Mouse (Mus musculus) forebrain, postnatal 0 days (tissue): Measurements from ENCODE around the gene Rbms3. TPM values are rescaled to one million over a fixed set of nuclear protein-coding genes. Genes with fewer than 3 reads are reported as not detected.

Experiments
- ATAC-seq: fragments of 200-750 bp; cut with Nextera tagmentation; 2 replicates; pipeline ENCODE4 v1.8.0; 2017; ENCODE audit warnings: mild to moderate bottlenecking, moderate library complexity
- DNase-seq: peaks from one replicate; pipeline ENCODE4 v3.0.0-alpha.2; 2015
- H3K27ac ChIP-seq: fragments of 300-500 bp; sonication (generic); 2 replicates; pipeline ENCODE4 v1.5.1; 2014; ENCODE audit warnings: low read depth, mild to moderate bottlenecking, antibody characterized with exemption, low read length, moderate library complexity, mixed read lengths
- H3K27me3 ChIP-seq: fragments of 300-500 bp; sonication (generic); 2 replicates; pipeline ENCODE4 v1.6.1; 2014; ENCODE audit warnings: mild to moderate bottlenecking, low read length, mixed read lengths; ENCODE audit not compliant: insufficient read depth
- H3K36me3 ChIP-seq: fragments of 300-500 bp; sonication (generic); 2 replicates; pipeline ENCODE4 v1.6.1; 2014; ENCODE audit warnings: mild to moderate bottlenecking, moderate library complexity; ENCODE audit not compliant: insufficient read depth
- H3K4me1 ChIP-seq: fragments of 300-500 bp; sonication (generic); 2 replicates; pipeline ENCODE4 v1.6.1; 2014; ENCODE audit warnings: antibody characterized with exemption; ENCODE audit not compliant: insufficient read depth
- H3K4me2 ChIP-seq: fragments of 300-500 bp; sonication (generic); 2 replicates; pipeline ENCODE4 v1.6.1; 2014; ENCODE audit warnings: low read depth, mild to moderate bottlenecking, moderate library complexity
- H3K4me3 ChIP-seq: fragments of 300-500 bp; sonication (generic); 2 replicates; pipeline ENCODE4 v1.5.1; 2014; ENCODE audit warnings: low read depth, low read length, mixed read lengths
- H3K9ac ChIP-seq: fragments of 300-500 bp; sonication (generic); 2 replicates; pipeline ENCODE4 v1.6.1; 2014; ENCODE audit warnings: mild to moderate bottlenecking
- H3K9me3 ChIP-seq: fragments of 300-500 bp; sonication (generic); 2 replicates; pipeline ENCODE4 v1.6.1; 2016; ENCODE audit warnings: low read length
- CTCF ChIP-seq: sonication (generic); IDR thresholded peaks from 2 replicates; pipeline ENCODE4 v1.5.1; 2016; ENCODE audit warnings: antibody characterized with exemption, control low read depth, low read depth
- whole genome bisulfite sequencing: fragments of 180-500 bp; shearing (Covaris S2); extraction: QIAGEN DNeasy Blood & Tissue Kit; methylation state at CpG from one replicate; pipeline ENCODE4 v1.1.7; 2014; 5-methylcytosine and 5-hydroxymethylcytosine counted together
- polyA plus RNA-seq: library from polyadenylated mRNA; unstranded; fragments of >200 nt; fragmentation: Nextera tagmentation; extraction: Ambion mirVana; gene quantifications from 2 replicates; pipeline ENCODE4 v1.2.1, GENCODE M21; 2015
- total RNA-seq: library from RNA; depleted of rRNA; stranded (reverse); fragments of >200 nt; gene quantifications from 2 replicates; pipeline ENCODE4 v1.2.3, GENCODE M21; 2014

The Rbms3 gene
- total and polyA plus RNA-seq, 2 experiments from 2014 or later: 29.9 to 38.8 TPM

DNA sequence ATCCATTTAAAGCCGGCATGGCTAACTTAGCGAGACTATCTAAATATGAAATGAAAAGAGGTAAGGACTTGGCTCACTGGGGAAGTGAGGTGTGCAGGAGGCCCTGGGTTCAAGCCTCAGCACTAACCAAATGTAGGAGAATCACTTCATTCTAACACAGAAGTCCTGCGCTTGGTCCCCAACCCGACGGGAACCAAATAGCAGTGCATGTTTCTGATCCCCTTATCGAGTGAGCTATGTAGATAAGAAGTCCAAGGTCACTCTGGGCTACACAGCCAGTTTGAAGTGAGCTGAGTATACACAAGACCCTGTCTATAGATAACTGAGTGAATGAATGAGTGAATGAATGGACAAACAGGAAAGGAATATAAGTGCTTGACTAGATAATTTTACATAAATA is 508.1 kb downstream of the Rbms3 start:
- 93% methylated on average over 6 of the region's 6 CpGs for WGBS

DNA sequence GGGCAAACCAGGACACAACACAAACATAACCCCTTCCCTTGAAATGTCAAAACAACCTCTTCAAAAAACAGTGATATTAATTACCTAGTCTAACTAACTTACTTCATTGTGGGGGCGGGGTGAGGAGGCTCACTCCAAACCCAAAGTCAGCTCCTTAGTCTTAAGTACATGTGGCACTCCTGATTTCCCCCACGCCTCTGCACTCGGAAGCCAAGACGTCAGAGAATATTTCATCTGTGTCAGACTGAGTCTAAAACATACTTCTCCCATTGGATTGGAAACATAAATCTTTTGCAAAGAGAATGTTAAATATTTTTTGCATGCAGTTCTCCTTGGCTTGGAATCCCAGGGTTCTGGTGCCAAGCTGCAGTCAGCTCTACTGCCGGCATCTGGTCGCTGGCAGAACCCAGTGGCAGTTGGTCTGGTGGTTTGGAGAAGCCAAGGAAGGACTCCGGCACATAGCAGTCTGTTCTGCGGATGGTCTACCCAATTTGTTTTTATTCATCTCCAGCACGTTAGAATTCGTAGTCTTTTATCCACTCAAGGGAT is 512.5 kb downstream of the Rbms3 start:
- Histone ChIP-seq H3K4me2 (no peak overlapping the region), H3K4me3 (no peak overlapping the region), H3K36me3 (no peaks in the 10 kb centered on the region), H3K9ac (no peak overlapping the region), H3K27ac (no peak overlapping the region), H3K27me3 (no peaks in the 10 kb centered on the region), H3K9me3 (no peaks in the 10 kb centered on the region), H3K4me1 (no peaks in the 10 kb centered on the region)
- WGBS: 66% methylated on average over 10 of the region's 10 CpGs
- DNase-seq (peak; percentile 73), ATAC-seq (peak; percentile 55; the same call in 1 of the 2 replicates)
- TF ChIP-seq CTCF: no peak

More for the DNA sequence above, 508.1 kb downstream of the Rbms3 start:
- H3K4me2 ChIP-seq: no peak overlapping the region
- no peaks in the 10 kb centered on the region for H3K4me1 ChIP-seq
- no peak overlapping the region for H3K9ac ChIP-seq
- H3K36me3 ChIP-seq: no peaks in the 10 kb centered on the region
- H3K4me3 ChIP-seq: no peak overlapping the region
- H3K27ac ChIP-seq: no peak overlapping the region
- ATAC-seq (no peak), DNase-seq (no peak)
- H3K9me3 ChIP-seq: no peaks in the 10 kb centered on the region
- H3K27me3 ChIP-seq: no peaks in the 10 kb centered on the region
- TF ChIP-seq CTCF: no peak

DNA sequence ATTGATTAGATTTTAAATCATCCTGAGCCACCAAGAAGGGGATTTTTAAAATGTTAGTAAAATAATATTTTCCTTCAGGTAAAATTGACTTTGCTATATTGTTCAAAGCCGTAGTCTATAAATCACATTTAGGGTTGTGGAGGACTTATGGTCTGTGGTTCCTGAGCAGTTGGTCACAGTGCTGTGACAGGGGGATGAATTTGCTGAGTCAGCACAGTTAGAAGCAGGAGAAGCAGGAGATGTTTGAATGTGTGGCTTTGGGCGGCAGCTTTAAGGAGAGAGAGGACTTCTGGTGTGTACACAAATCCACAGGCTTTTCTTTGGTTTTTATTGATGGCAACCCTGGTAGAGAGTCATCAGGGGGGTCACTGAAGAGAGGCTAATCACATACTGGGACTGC is 514.1 kb downstream of the Rbms3 start:
- Histone ChIP-seq H3K9me3 (no peaks in the 10 kb centered on the region), H3K4me3 (no peak overlapping the region), H3K4me2 (no peak overlapping the region), H3K36me3 (no peaks in the 10 kb centered on the region), H3K9ac (no peak overlapping the region), H3K27me3 (no peaks in the 10 kb centered on the region), H3K27ac (no peak overlapping the region), H3K4me1 (no peaks in the 10 kb centered on the region)
- ATAC-seq (no peak), DNase-seq (no peak)
- WGBS: 75% methylated on average over 2 of the region's 2 CpGs
- no peak for TF ChIP-seq CTCF

GRCm38 (mm10) chr9:117113592-117113991 is 516.1 kb downstream of the Rbms3 start:
- H3K9me3 ChIP-seq: no peaks in the 10 kb centered on the region
- H3K36me3 ChIP-seq: no peaks in the 10 kb centered on the region
- WGBS: 63% methylated on average over 2 of the region's 2 CpGs
- no peak for TF ChIP-seq CTCF
- H3K27me3 ChIP-seq: no peaks in the 10 kb centered on the region
- DNase-seq (no peak), ATAC-seq (no peak)
- H3K4me3 ChIP-seq: no peak overlapping the region
- H3K9ac ChIP-seq: no peak overlapping the region
- H3K27ac ChIP-seq: no peak overlapping the region
- H3K4me2 ChIP-seq: no peak overlapping the region
- no peaks in the 10 kb centered on the region for H3K4me1 ChIP-seq

DNA sequence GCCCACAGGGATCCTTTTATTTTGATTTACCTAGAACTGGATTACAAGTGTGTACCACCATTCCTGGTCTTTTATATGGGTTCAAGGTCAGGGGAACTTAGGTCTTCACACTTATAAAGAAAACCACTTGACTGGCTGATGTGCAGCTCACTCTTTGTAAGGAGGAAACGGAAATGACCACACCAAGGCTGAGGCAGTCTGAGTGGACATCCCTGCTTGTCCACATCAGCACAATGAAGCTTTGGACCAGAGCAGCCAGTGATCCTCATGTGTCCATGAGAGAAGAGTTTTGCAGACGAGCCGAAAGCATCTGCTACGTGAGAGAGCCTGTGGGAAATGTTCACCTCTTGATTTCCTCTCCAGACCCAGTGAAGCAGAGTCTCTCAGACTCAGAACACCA is 521.8 kb downstream of the Rbms3 start:
- Histone ChIP-seq H3K27me3 (no peaks in the 10 kb centered on the region), H3K4me3 (no peak overlapping the region), H3K4me2 (no peak overlapping the region), H3K36me3 (no peaks in the 10 kb centered on the region), H3K4me1 (no peaks in the 10 kb centered on the region), H3K9ac (no peak overlapping the region), H3K27ac (no peak overlapping the region), H3K9me3 (no peaks in the 10 kb centered on the region)
- no peak for TF ChIP-seq CTCF
- no peak for DNase-seq
- no peak for ATAC-seq
- WGBS: 92% methylated on average over 4 of the region's 4 CpGs

GRCm38 (mm10) chr9:117102198-117102930 is 527.3 kb downstream of the Rbms3 start:
- Histone ChIP-seq H3K4me1 (no peaks in the 10 kb centered on the region), H3K4me2 (no peak overlapping the region), H3K9me3 (no peaks in the 10 kb centered on the region), H3K27ac (no peak overlapping the region), H3K9ac (no peak overlapping the region), H3K4me3 (no peak overlapping the region), H3K27me3 (no peaks in the 10 kb centered on the region), H3K36me3 (no peaks in the 10 kb centered on the region)
- no peak for ATAC-seq
- no peak for TF ChIP-seq CTCF
- WGBS: 54% methylated on average over 19 of the region's 19 CpGs
- no peak for DNase-seq

DNA sequence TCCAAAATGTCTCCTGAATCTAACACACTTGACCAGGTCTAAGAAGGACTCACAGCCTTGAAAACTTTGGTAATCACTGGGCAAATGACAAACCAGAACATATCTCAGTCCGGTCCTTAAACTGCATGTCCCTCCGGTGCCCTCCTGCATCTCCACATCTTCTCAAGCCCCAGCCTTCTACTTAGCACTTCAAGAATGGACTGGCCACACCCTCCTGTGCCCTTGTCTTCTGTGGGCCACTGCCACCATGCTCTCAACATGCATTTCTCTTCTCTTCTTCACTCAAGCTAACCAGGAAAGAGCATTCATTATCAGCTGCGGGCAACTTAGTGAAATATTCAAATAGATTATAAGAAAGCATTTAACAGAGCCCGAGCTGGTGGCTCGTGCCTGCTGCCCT is 529.5 kb downstream of the Rbms3 start:
- Histone ChIP-seq H3K27ac (no peak overlapping the region), H3K9me3 (no peaks in the 10 kb centered on the region), H3K4me1 (no peaks in the 10 kb centered on the region), H3K36me3 (no peaks in the 10 kb centered on the region), H3K4me2 (no peak overlapping the region), H3K27me3 (no peaks in the 10 kb centered on the region), H3K4me3 (no peak overlapping the region), H3K9ac (no peak overlapping the region)
- no peak for TF ChIP-seq CTCF
- ATAC-seq (no peak), DNase-seq (no peak)
- WGBS: 96% methylated on average over 5 of the region's 5 CpGs
